Mouse (Mus musculus) forebrain, embryonic 11.5 days (tissue): Measurements from ENCODE around the gene Dus2. TPM values are rescaled to one million over a fixed set of nuclear protein-coding genes. Genes with fewer than 3 reads are reported as not detected.

Source experiments
- ATAC-seq: fragments of 200-750 bp; cut with Nextera tagmentation; replicated peaks from 2 replicates; pipeline ENCODE4 v1.8.0; 2017; ENCODE audit warnings: moderate TSS enrichment; ENCODE audit not compliant: low FRiP score
- DNase-seq: peaks from one replicate; pipeline ENCODE4 v3.0.0-alpha.2; 2017; ENCODE audit warnings: low spot score
- H3K27ac ChIP-seq: fragments of 300-500 bp; sonication (generic); 2 replicates; pipeline ENCODE4 v1.5.1; 2014; ENCODE audit warnings: low read depth, low read length
- H3K27me3 ChIP-seq: fragments of 300-500 bp; sonication (generic); 2 replicates; pipeline ENCODE4 v1.6.1; 2014; ENCODE audit warnings: mild to moderate bottlenecking, low read length, mixed read lengths; ENCODE audit not compliant: control insufficient read depth, insufficient read depth
- H3K36me3 ChIP-seq: fragments of 300-500 bp; sonication (generic); 2 replicates; pipeline ENCODE4 v1.6.1; 2014; ENCODE audit warnings: mild to moderate bottlenecking, low read length, moderate library complexity, mixed read lengths; ENCODE audit not compliant: control insufficient read depth, insufficient read depth
- H3K4me1 ChIP-seq: fragments of 300-500 bp; sonication (generic); replicated peaks from 2 replicates; pipeline ENCODE4 v1.6.1; 2014; ENCODE audit warnings: low read length, mixed read lengths; ENCODE audit not compliant: control insufficient read depth, insufficient read depth
- H3K4me2 ChIP-seq: fragments of 300-500 bp; sonication (generic); 2 replicates; pipeline ENCODE4 v1.6.1; 2014; ENCODE audit warnings: low read depth, mild to moderate bottlenecking, low read length, moderate library complexity, mixed read lengths; ENCODE audit not compliant: severe bottlenecking
- H3K4me3 ChIP-seq: fragments of 300-500 bp; sonication (generic); 2 replicates; pipeline ENCODE4 v1.5.1; 2014; ENCODE audit warnings: low read depth, low read length
- H3K9ac ChIP-seq: fragments of 300-500 bp; sonication (generic); 2 replicates; pipeline ENCODE4 v1.6.1; 2014; ENCODE audit warnings: low read length
- H3K9me3 ChIP-seq: fragments of 300-500 bp; sonication (generic); 2 replicates; pipeline ENCODE4 v1.6.1; 2016; ENCODE audit warnings: low read length, mixed read lengths; ENCODE audit not compliant: control insufficient read depth
- WGBS: fragments of 180-500 bp; shearing (Covaris S2); extraction: QIAGEN DNeasy Blood & Tissue Kit; methylation state at CpG from one replicate; pipeline ENCODE4 v1.1.7; 2014; 5-methylcytosine and 5-hydroxymethylcytosine counted together
- polyA plus RNA-seq: library from polyadenylated mRNA; unstranded; fragments of >200 nt; fragmentation: Nextera tagmentation; extraction: Ambion mirVana; gene quantifications from 2 replicates; pipeline ENCODE4 v1.2.1, GENCODE M21; 2014

Gene Dus2
- polyA plus RNA-seq, 1 experiment from 2014 or later, result 16.5 TPM

- WGBS, result 73% methylated on average over 14 of the region's 14 CpGs
- no peak for ATAC-seq
- no peak overlapping the region for H3K4me3 ChIP-seq
- H3K9ac ChIP-seq, result no peak overlapping the region
- H3K36me3 ChIP-seq, result no peaks in the 10 kb centered on the region
- H3K27ac ChIP-seq, result no peak overlapping the region
- H3K27me3 ChIP-seq, result peaks cover 12% of the 10 kb centered on the region
- no peaks in the 10 kb centered on the region for H3K9me3 ChIP-seq
- 0 out of 2 replicates have a peak, but pooled peaks cover 4% of the 10 kb centered on the region for H3K4me1 ChIP-seq
- H3K4me2 ChIP-seq, result no peak overlapping the region
- DNase-seq, result peak; percentile 46
Observed at GRCm38 (mm10) chr8:105961101-105961500, 30.0 kb upstream of the Dus2 start.

GRCm38 (mm10) chr8:105961536-105961935 lies 29.6 kb upstream of the Dus2 start:
- ATAC-seq, result no peak
- Histone ChIP-seq H3K4me3 (no peak overlapping the region), H3K9ac (no peak overlapping the region), H3K9me3 (no peaks in the 10 kb centered on the region), H3K4me2 (no peak overlapping the region), H3K4me1 (0 out of 2 replicates have a peak, but pooled peaks cover 4% of the 10 kb centered on the region), H3K36me3 (no peaks in the 10 kb centered on the region), H3K27me3 (peaks cover 13% of the 10 kb centered on the region), H3K27ac (no peak overlapping the region)
- 86% methylated on average over 10 of the region's 10 CpGs for WGBS
- DNase-seq, result no peak

GRCm38 (mm10) chr8:105964506-105965265 lies 26.5 kb upstream of the Dus2 start:
- no peak for DNase-seq
- Histone ChIP-seq H3K9me3 (no peaks in the 10 kb centered on the region), H3K4me2 (peak overlapping the region; percentile 82; the same call in 1 of the 2 replicates), H3K9ac (peak overlapping the region; percentile 62; the same call in 1 of the 2 replicates), H3K36me3 (no peaks in the 10 kb centered on the region), H3K27ac (no peak overlapping the region), H3K4me3 (peak overlapping the region; percentile 55; the same call in 1 of the 2 replicates), H3K27me3 (peaks cover 19% of the 10 kb centered on the region), H3K4me1 (0 out of 2 replicates have a peak, but pooled peaks cover 6% of the 10 kb centered on the region)
- ATAC-seq, result no peak
- WGBS, result 72% methylated on average over 12 of the region's 12 CpGs

- H3K4me1 ChIP-seq, result 0 out of 2 replicates have a peak, but pooled peaks cover 6% of the 10 kb centered on the region
- ATAC-seq (peak; percentile 76), DNase-seq (no peak)
- H3K27ac ChIP-seq, result no peak overlapping the region
- peak overlapping the region; percentile 55 for H3K4me3 ChIP-seq
- 4% methylated on average over 40 of the region's 40 CpGs for WGBS
- peaks cover 19% of the 10 kb centered on the region for H3K27me3 ChIP-seq
- H3K4me2 ChIP-seq, result peak overlapping the region; percentile 82
- no peaks in the 10 kb centered on the region for H3K36me3 ChIP-seq
- no peaks in the 10 kb centered on the region for H3K9me3 ChIP-seq
- H3K9ac ChIP-seq, result peak overlapping the region; percentile 62
Observed at GRCm38 (mm10) chr8:105965266-105965904, 25.8 kb upstream of the Dus2 start.

- ATAC-seq (peak; percentile 78), DNase-seq (peak; percentile 83)
- no peaks in the 10 kb centered on the region for H3K9me3 ChIP-seq
- H3K9ac ChIP-seq, result peak within 1 kb of the TSS; percentile 62
- H3K4me2 ChIP-seq, result peak within 1 kb of the TSS; percentile 82
- H3K4me1 ChIP-seq, result 0 out of 2 replicates have a peak, but pooled peaks cover 6% of the 10 kb centered on the region
- H3K36me3 ChIP-seq, result no peaks in the 10 kb centered on the region
- H3K27ac ChIP-seq, result no peak within 1 kb of the TSS
- peaks cover 19% of the 10 kb centered on the region for H3K27me3 ChIP-seq
- peak within 1 kb of the TSS; percentile 55 for H3K4me3 ChIP-seq
- 2% methylated on average over 44 of the region's 47 CpGs for WGBS
Observed at GRCm38 (mm10) chr8:105965905-105966341, 25.2 kb upstream of the Dus2 start, which contains the start of gene Slc12a4. Gene Slc12a4, minus strand, starts transcription at chr8:105966097.

GRCm38 (mm10) chr8:105966692-105967311 lies 24.3 kb upstream of the Dus2 start:
- DNase-seq (peak; percentile 60), ATAC-seq (no peak)
- no peak overlapping the region for H3K4me3 ChIP-seq
- 9% methylated on average over 19 of the region's 19 CpGs for WGBS
- no peak overlapping the region for H3K9ac ChIP-seq
- H3K4me2 ChIP-seq, result peak overlapping the region; percentile 82; the same call in 1 of the 2 replicates
- H3K9me3 ChIP-seq, result no peaks in the 10 kb centered on the region
- no peaks in the 10 kb centered on the region for H3K36me3 ChIP-seq
- H3K27me3 ChIP-seq, result peaks cover 19% of the 10 kb centered on the region
- no peak overlapping the region for H3K27ac ChIP-seq
- 0 out of 2 replicates have a peak, but pooled peaks cover 6% of the 10 kb centered on the region for H3K4me1 ChIP-seq

GRCm38 (mm10) chr8:105969367-105969766 lies 21.8 kb upstream of the Dus2 start:
- DNase-seq (no peak), ATAC-seq (no peak)
- H3K9me3 ChIP-seq, result no peaks in the 10 kb centered on the region
- H3K9ac ChIP-seq, result no peak overlapping the region
- H3K4me2 ChIP-seq, result no peak overlapping the region
- no peak overlapping the region for H3K27ac ChIP-seq
- H3K4me1 ChIP-seq, result 0 out of 2 replicates have a peak, but pooled peaks cover 6% of the 10 kb centered on the region
- WGBS, result 86% methylated on average over 1 of the region's 1 CpGs
- peaks cover 19% of the 10 kb centered on the region for H3K27me3 ChIP-seq
- H3K36me3 ChIP-seq, result no peaks in the 10 kb centered on the region
- H3K4me3 ChIP-seq, result no peak overlapping the region

- Histone ChIP-seq H3K27me3 (peaks cover 7% of the 10 kb centered on the region), H3K27ac (no peak overlapping the region), H3K4me1 (0 out of 2 replicates have a peak, but pooled peaks cover 2% of the 10 kb centered on the region), H3K4me3 (no peak overlapping the region), H3K9ac (no peak overlapping the region), H3K9me3 (no peaks in the 10 kb centered on the region), H3K4me2 (no peak overlapping the region), H3K36me3 (no peaks in the 10 kb centered on the region)
- WGBS, result 79% methylated on average over 8 of the region's 8 CpGs
- DNase-seq, result no peak
- no peak for ATAC-seq
Observed at GRCm38 (mm10) chr8:105971019-105971720, 20.0 kb upstream of the Dus2 start.
